Mouse (Mus musculus) heart, adult 2 months (tissue): ENCODE measurements around the gene Tgds. TPM values are rescaled to one million over a fixed set of nuclear protein-coding genes. Genes with fewer than 3 reads are reported as not detected.

Experiments
- DNase-seq, 2 experiments: peaks; one replicate each; pipeline ENCODE4 v3.0.0; 2021
- H3K27ac ChIP-seq: fragments of 200-600 bp; 2 replicates; pipeline ENCODE4 v1.8.1; 2022
- H3K27me3 ChIP-seq: fragments of 200-500 bp; 2 replicates; pipeline ENCODE4 v1.6.1; 2012; ENCODE audit warnings: mild to moderate bottlenecking, low read length, inconsistent platforms, mixed read lengths; ENCODE audit not compliant: control insufficient read depth, insufficient read depth
- H3K36me3 ChIP-seq: fragments of 200-500 bp; 2 replicates; pipeline ENCODE4 v1.6.1; 2012; ENCODE audit warnings: low read length, inconsistent platforms; ENCODE audit not compliant: control insufficient read depth, insufficient read depth
- H3K4me1 ChIP-seq: fragments of 200-500 bp; 2 replicates; pipeline ENCODE4 v1.6.1; 2011; ENCODE audit warnings: low read length; ENCODE audit not compliant: control insufficient read depth, insufficient read depth
- H3K4me3 ChIP-seq: fragments of 200-600 bp; 2 replicates; pipeline ENCODE4 v1.8.1; 2022
- H3K79me2 ChIP-seq: fragments of 200-500 bp; replicated peaks from 2 replicates; pipeline ENCODE4 v1.6.1; 2012; ENCODE audit warnings: mild to moderate bottlenecking, inconsistent platforms, low read length, moderate library complexity, mixed read lengths; ENCODE audit not compliant: control insufficient read depth, insufficient read depth
- H3K9ac ChIP-seq: fragments of 200-500 bp; 2 replicates; pipeline ENCODE4 v1.6.1; 2012; ENCODE audit warnings: low read depth, mild to moderate bottlenecking, control low read depth, inconsistent platforms, low read length, mixed read lengths
- CTCF ChIP-seq: fragments of 200-600 bp; IDR thresholded peaks from 2 replicates; pipeline ENCODE4 v1.8.1; 2022; ENCODE audit warnings: antibody characterized with exemption, mild to moderate bottlenecking, moderate library complexity
- EP300 ChIP-seq: fragments of 200-500 bp; IDR thresholded peaks from 2 replicates; pipeline ENCODE4 v1.6.1; 2011; ENCODE audit warnings: low read depth, low read length, control low read depth; ENCODE audit not compliant: insufficient read depth
- POLR2A ChIP-seq: fragments of 200-500 bp; IDR thresholded peaks from 2 replicates; pipeline ENCODE4 v1.6.1; 2011; ENCODE audit warnings: mild to moderate bottlenecking, low read depth, low read length, control low read depth; ENCODE audit not compliant: insufficient read depth
- WGBS: fragments of 180-500 bp; shearing (Covaris S2); methylation state at CpG from one replicate; pipeline ENCODE4 v1.1.7; 2018; 5-methylcytosine and 5-hydroxymethylcytosine counted together
- intact Hi-C: fragments of 180-260 bp; cut with DNase I; formaldehyde crosslinking; loops from one replicate; pipeline ENCODE4 v1.15.1; 2025
- polyA plus RNA-seq: library from polyadenylated mRNA; depleted of rRNA; stranded (reverse); fragments of >200 nt; gene quantifications from 2 replicates; pipeline ENCODE4 v1.2.3, GENCODE M21; 2012
- total RNA-seq, 2 experiments: library from RNA; stranded (reverse); gene quantifications; 2 replicates each; pipeline ENCODE4 v1.2.3; 2021

Gene Tgds
- total and polyA plus RNA-seq, 3 experiments: 6.4 to 10.3 (median 8.7) TPM

DNA sequence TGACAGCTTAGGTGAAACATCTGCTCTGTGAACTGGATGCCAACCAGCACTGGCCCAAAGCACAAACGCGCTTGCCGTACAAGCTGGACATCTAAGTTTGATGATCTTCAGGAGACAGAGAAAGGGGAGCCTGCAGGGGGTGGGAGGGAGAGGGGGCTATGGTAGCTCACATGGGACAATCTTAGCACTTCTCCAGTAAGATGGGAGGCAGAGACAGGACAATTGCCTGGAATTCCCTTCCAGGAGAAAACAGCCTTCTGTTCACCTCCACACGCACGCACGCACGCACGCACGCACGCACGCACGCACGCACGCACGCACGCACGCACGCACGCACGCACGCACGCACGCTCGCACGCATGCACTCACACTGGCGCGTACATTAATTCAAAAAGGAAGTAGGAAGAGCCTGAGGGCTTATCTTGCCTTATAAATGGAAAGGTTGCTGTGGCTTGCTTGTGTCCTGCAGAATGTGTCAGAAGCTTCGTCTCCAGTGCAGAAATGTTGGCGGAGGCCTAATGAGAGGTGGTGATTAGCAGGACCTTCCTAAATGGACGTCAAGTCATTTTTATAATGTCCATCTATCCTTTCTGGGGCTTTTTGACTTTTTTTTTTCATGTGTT lies 42.6 kb upstream of the Tgds start:
- no peaks in the 10 kb centered on the region for H3K79me2 ChIP-seq
- no peak overlapping the region for H3K9ac ChIP-seq
- no peak for TF ChIP-seq POLR2A
- TF ChIP-seq CTCF: no peak
- TF ChIP-seq EP300: no peak
- no peaks in the 10 kb centered on the region for H3K27me3 ChIP-seq
- no peak overlapping the region for H3K4me3 ChIP-seq
- H3K36me3 ChIP-seq: no peaks in the 10 kb centered on the region
- H3K27ac ChIP-seq: no peak overlapping the region
- no peak for DNase-seq
- intact Hi-C loops: loop anchor here (5.0 kb wide), 1 partner anchor 62 kb away; the partner anchor contains the start of gene Sox21
- peaks cover 2% of the 10 kb centered on the region; the same call in 1 of the 2 replicates for H3K4me1 ChIP-seq
- WGBS: 84% methylated on average over 30 of the region's 30 CpGs

DNA sequence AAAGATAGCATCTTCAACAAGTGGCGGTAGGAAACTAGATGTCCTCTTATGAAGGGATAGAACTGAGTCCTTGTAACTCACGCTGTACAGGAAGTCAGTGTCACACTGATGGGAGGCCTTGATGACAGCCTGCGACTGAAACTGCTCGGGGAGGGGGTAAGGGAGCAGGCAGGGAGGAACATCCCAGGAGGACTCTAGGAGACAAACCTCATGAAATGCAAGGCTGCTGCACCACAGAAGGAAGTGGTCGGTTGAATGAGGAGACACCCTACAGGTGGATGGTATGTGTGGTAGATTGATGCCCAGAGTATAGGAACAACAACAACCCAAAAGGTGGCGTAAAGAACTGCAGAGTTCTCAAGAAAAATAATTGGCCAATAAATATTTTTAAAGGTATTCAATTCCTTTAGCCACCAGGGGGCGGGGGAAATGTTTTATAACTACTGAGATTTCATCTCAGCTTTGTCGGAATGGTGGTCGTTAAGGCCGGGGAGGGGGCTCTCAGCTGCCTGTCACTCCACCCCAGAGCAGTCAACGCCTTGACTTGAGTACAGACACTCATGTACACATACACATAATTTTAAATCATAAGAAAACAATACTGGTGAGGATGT lies 41.1 kb upstream of the Tgds start:
- Histone ChIP-seq H3K9ac (no peak overlapping the region), H3K27ac (no peak overlapping the region), H3K27me3 (no peaks in the 10 kb centered on the region), H3K4me1 (no peaks in the 10 kb centered on the region), H3K4me3 (no peak overlapping the region), H3K36me3 (no peaks in the 10 kb centered on the region), H3K79me2 (no peaks in the 10 kb centered on the region)
- WGBS: 59% methylated on average over 11 of the region's 11 CpGs
- no peak for DNase-seq
- intact Hi-C loops: no loop called here
- TF ChIP-seq POLR2A: no peak
- no peak for TF ChIP-seq EP300
- TF ChIP-seq CTCF: peak; percentile 25; the same call in 1 of the 2 replicates

DNA sequence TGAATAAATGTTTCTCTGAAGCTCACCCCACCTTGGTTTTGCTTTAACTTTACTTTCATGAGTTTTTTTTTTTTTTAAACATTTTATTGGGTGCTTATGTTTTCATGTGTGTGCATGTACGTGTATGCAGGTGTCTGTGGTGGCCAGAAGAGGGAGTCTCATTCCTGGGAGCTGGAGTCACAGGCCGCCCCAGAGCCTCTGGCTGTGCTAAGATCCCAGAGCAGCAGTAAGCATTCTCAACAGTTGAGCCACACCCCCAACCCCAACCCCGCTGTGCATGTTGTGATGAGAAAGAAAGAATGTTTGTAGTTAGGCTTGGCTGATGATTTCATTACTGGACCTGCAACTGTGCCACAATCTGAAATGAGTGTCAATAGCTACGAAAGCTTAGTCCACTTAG lies 36.2 kb upstream of the Tgds start:
- H3K9ac ChIP-seq: no peak overlapping the region
- H3K4me3 ChIP-seq: no peak overlapping the region
- no peaks in the 10 kb centered on the region for H3K79me2 ChIP-seq
- H3K36me3 ChIP-seq: no peaks in the 10 kb centered on the region
- TF ChIP-seq POLR2A (no peak), EP300 (no peak), CTCF (no peak)
- no peak overlapping the region for H3K27ac ChIP-seq
- 96% methylated on average over 4 of the region's 4 CpGs for WGBS
- no peak for DNase-seq
- no peaks in the 10 kb centered on the region for H3K27me3 ChIP-seq
- no peaks in the 10 kb centered on the region for H3K4me1 ChIP-seq
- intact Hi-C loops: no loop called here

DNA sequence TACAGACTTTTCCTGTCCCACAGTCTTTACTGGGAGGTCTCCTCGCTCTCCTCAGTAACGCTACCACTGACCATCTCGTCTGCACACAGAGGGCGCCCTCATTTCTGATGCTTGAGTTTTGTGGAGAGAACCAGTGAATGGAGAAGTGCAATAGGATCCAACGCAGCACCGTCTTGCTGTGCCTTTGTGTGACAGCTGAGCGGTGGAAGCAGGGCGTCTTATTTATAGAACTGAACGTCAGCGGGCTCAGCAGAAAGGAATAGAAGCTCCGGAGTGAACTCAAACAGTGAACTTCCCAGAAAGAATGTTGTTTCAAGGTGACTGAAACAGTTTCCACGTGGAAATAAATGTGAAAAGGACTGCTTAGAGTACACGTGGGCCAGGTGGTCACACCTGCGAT lies 30.1 kb upstream of the Tgds start:
- Histone ChIP-seq H3K27ac (no peak overlapping the region), H3K4me1 (no peaks in the 10 kb centered on the region), H3K27me3 (no peaks in the 10 kb centered on the region), H3K9ac (no peak overlapping the region), H3K36me3 (no peaks in the 10 kb centered on the region; the same call in 1 of the 2 replicates), H3K79me2 (no peaks in the 10 kb centered on the region), H3K4me3 (no peak overlapping the region)
- WGBS: 51% methylated on average over 14 of the region's 14 CpGs
- peak in 1 of 2 experiments; percentile 23 for DNase-seq
- TF ChIP-seq POLR2A: no peak
- TF ChIP-seq EP300: no peak
- no peak for TF ChIP-seq CTCF
- intact Hi-C loops: no loop called here

DNA sequence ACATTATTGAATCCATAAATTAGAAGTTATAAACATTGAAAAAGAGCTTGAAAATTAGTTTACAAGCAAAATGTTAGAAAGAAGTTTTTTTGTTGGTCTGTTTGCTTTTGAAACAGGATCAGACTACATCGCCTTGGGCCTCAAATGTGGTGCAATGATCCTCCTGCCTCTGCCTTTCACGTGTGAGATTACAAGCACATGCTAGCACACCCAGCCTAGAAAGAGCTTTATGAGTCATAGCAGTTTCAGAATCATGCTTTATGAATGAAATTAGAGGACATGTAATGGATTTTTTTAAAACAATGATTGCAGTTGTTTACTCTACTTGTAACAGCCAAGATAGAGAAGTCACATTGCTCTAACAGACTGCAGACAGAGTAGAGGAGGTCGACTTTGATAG lies 29.2 kb upstream of the Tgds start:
- TF ChIP-seq EP300 (no peak), POLR2A (no peak), CTCF (no peak)
- Histone ChIP-seq H3K36me3 (no peaks in the 10 kb centered on the region; the same call in 1 of the 2 replicates), H3K4me1 (no peaks in the 10 kb centered on the region), H3K4me3 (no peak overlapping the region), H3K27me3 (no peaks in the 10 kb centered on the region), H3K27ac (no peak overlapping the region), H3K9ac (no peak overlapping the region), H3K79me2 (no peaks in the 10 kb centered on the region)
- 76% methylated on average over 3 of the region's 3 CpGs for WGBS
- DNase-seq: no peak
- intact Hi-C loops: no loop called here

GRCm38 (mm10) chr14:118157146-118157545 lies 24.6 kb upstream of the Tgds start:
- H3K4me3 ChIP-seq: no peak overlapping the region
- no peaks in the 10 kb centered on the region for H3K27me3 ChIP-seq
- peak; percentile 33 to 73 for DNase-seq
- no peak overlapping the region for H3K9ac ChIP-seq
- H3K36me3 ChIP-seq: no peaks in the 10 kb centered on the region
- no peak overlapping the region for H3K27ac ChIP-seq
- TF ChIP-seq CTCF (peak; percentile 99), EP300 (0 out of 2 replicates have a peak, but pooled peaks have one; percentile 36), POLR2A (no peak)
- no peaks in the 10 kb centered on the region for H3K4me1 ChIP-seq
- intact Hi-C loops: loop anchor here (5.0 kb wide), 1 partner anchor 435 kb away; no protein-coding TSS in a partner anchor
- 36% methylated on average over 5 of the region's 5 CpGs for WGBS
- no peaks in the 10 kb centered on the region for H3K79me2 ChIP-seq
